Mouse (Mus musculus): ENCODE data around the gene Malrd1.

GRCm38 (mm10) chr2:16173355-16173754 is 647.1 kb downstream of the Malrd1 start:
- no peak for TF ChIP-seq CTCF (IDR thresholded peaks at IDR 0.05; ENCODE audit: extremely low read depth, insufficient read length, insufficient replicate concordance, low read depth, low read length)
- TF ChIP-seq POLR2A (IDR thresholded peaks at IDR 0.05; ENCODE audit: low read depth, low read length) = no peak
